Mouse (Mus musculus) neural tube, embryonic 14.5 days (tissue): ENCODE measurements around the gene Syk. TPM values are rescaled to one million over a fixed set of nuclear protein-coding genes. Genes with fewer than 3 reads are reported as not detected.

Experiments used
- ATAC-seq: fragments of 200-750 bp; cut with Nextera tagmentation; 2 replicates; pipeline ENCODE4 v1.8.0; 2017; ENCODE audit warnings: low read depth, mild to moderate bottlenecking, moderate TSS enrichment, moderate library complexity
- H3K27ac ChIP-seq: fragments of 300-500 bp; sonication (generic); 2 replicates; pipeline ENCODE4 v1.5.1; 2014; ENCODE audit warnings: low read depth, mild to moderate bottlenecking, control low read depth, low read length, moderate library complexity, mixed read lengths
- H3K27me3 ChIP-seq: fragments of 300-500 bp; sonication (generic); 2 replicates; pipeline ENCODE4 v1.6.1; 2014; ENCODE audit warnings: low read length; ENCODE audit not compliant: control insufficient read depth, insufficient read depth
- H3K36me3 ChIP-seq: fragments of 300-500 bp; sonication (generic); 2 replicates; pipeline ENCODE4 v1.6.1; 2014; ENCODE audit warnings: low read length, mixed read lengths; ENCODE audit not compliant: control insufficient read depth, insufficient read depth
- H3K4me1 ChIP-seq: fragments of 300-500 bp; sonication (generic); 2 replicates; pipeline ENCODE4 v1.6.1; 2014; ENCODE audit warnings: low read length; ENCODE audit not compliant: control insufficient read depth, insufficient read depth
- H3K4me2 ChIP-seq: fragments of 300-500 bp; sonication (generic); 2 replicates; pipeline ENCODE4 v1.6.1; 2014; ENCODE audit warnings: mild to moderate bottlenecking, low read depth, low read length, control low read depth
- H3K4me3 ChIP-seq: fragments of 300-500 bp; sonication (generic); 2 replicates; pipeline ENCODE4 v1.5.1; 2014; ENCODE audit warnings: low read depth, low read length, control low read depth, mixed read lengths
- H3K9ac ChIP-seq: fragments of 300-500 bp; sonication (generic); replicated peaks from 2 replicates; pipeline ENCODE4 v1.6.1; 2014; ENCODE audit warnings: low read depth, mild to moderate bottlenecking, control low read depth, low read length, mixed read lengths
- H3K9me3 ChIP-seq: fragments of 300-500 bp; sonication (generic); 2 replicates; pipeline ENCODE4 v1.6.1; 2016; ENCODE audit warnings: low read length; ENCODE audit not compliant: control insufficient read depth
- WGBS: fragments of 180-500 bp; shearing (Covaris S2); extraction: QIAGEN DNeasy Blood & Tissue Kit; methylation state at CpG from one replicate; pipeline ENCODE4 v1.1.7; 2014; 5-methylcytosine and 5-hydroxymethylcytosine counted together
- polyA plus RNA-seq: library from polyadenylated mRNA; unstranded; fragments of >200 nt; fragmentation: Nextera tagmentation; extraction: Ambion mirVana; gene quantifications from 2 replicates; pipeline ENCODE4 v1.2.1, GENCODE M21; 2014

Syk gene
- polyA plus RNA-seq, 1 experiment from 2014 or later: 1.2 TPM

- Histone ChIP-seq H3K4me2 (no peak overlapping the region), H3K27ac (no peak overlapping the region), H3K4me3 (no peak overlapping the region), H3K9me3 (no peaks in the 10 kb centered on the region), H3K27me3 (no peaks in the 10 kb centered on the region), H3K4me1 (no peaks in the 10 kb centered on the region), H3K36me3 (no peaks in the 10 kb centered on the region), H3K9ac (no peak overlapping the region)
- 87% methylated on average over 6 of the region's 6 CpGs for WGBS
- no peak for ATAC-seq
Observed at GRCm38 (mm10) chr13:52575483-52575882, 7.5 kb upstream of the Syk start.

- no peak overlapping the region for H3K27ac ChIP-seq
- H3K4me3 ChIP-seq: no peak overlapping the region
- H3K9ac ChIP-seq: no peak overlapping the region
- WGBS: 79% methylated on average over 7 of the region's 7 CpGs
- no peak overlapping the region for H3K4me2 ChIP-seq
- no peaks in the 10 kb centered on the region for H3K4me1 ChIP-seq
- H3K36me3 ChIP-seq: no peaks in the 10 kb centered on the region
- H3K9me3 ChIP-seq: no peaks in the 10 kb centered on the region
- ATAC-seq: no peak
- no peaks in the 10 kb centered on the region for H3K27me3 ChIP-seq
Observed at GRCm38 (mm10) chr13:52576021-52576614, 6.9 kb upstream of the Syk start.

- Histone ChIP-seq H3K4me2 (no peak overlapping the region), H3K27me3 (no peaks in the 10 kb centered on the region), H3K9ac (no peak overlapping the region), H3K36me3 (no peaks in the 10 kb centered on the region), H3K27ac (no peak overlapping the region), H3K9me3 (no peaks in the 10 kb centered on the region), H3K4me3 (no peak overlapping the region), H3K4me1 (no peaks in the 10 kb centered on the region)
- WGBS: 57% methylated on average over 10 of the region's 10 CpGs
- no peak for ATAC-seq
Observed at GRCm38 (mm10) chr13:52576841-52577240, 6.1 kb upstream of the Syk start.

DNA sequence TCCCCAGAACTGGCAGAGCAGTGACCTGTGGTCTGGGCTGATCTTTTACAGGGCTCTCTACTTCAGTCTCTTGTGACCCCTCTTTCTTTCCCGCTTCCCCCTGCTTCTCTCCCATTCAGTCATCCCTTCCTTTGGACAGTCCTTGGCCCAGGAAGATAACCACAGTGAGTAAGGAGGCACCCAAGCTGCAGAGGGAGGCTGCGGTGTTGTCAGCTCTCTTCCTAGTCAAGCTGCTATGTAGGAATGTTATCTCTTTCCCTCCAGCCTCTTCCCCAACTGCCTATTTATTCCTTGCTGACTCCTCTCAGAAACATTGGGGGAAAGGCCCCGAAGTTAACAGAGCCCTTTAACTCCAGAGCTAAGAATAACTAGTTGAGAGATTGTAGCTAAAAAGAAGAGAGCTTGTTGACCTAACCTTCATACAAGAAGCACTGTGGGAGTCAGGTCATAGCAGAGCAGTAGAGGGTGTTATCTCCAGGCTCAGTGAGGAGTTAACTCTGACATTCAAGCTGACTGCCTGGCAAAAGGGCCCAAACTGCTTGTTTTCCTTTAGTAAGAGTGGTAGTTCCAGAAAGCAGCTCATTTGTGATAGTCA is 5.5 kb upstream of the Syk start:
- ATAC-seq: no peak
- no peak overlapping the region for H3K9ac ChIP-seq
- WGBS: 81% methylated on average over 3 of the region's 3 CpGs

GRCm38 (mm10) chr13:52577939-52578338 is 5.0 kb upstream of the Syk start:
- no peak overlapping the region for H3K4me2 ChIP-seq
- no peaks in the 10 kb centered on the region for H3K36me3 ChIP-seq
- H3K9ac ChIP-seq: no peak overlapping the region
- H3K27ac ChIP-seq: no peak overlapping the region
- WGBS: 40% methylated on average over 4 of the region's 4 CpGs
- peaks cover 4% of the 10 kb centered on the region; the same call in 1 of the 2 replicates for H3K27me3 ChIP-seq
- no peaks in the 10 kb centered on the region for H3K9me3 ChIP-seq
- no peak for ATAC-seq
- H3K4me3 ChIP-seq: no peak overlapping the region
- no peaks in the 10 kb centered on the region for H3K4me1 ChIP-seq

More for the DNA sequence above, 5.5 kb upstream of the Syk start:
- no peaks in the 10 kb centered on the region for H3K4me1 ChIP-seq
- H3K36me3 ChIP-seq: no peaks in the 10 kb centered on the region
- no peaks in the 10 kb centered on the region for H3K9me3 ChIP-seq
- no peak overlapping the region for H3K4me3 ChIP-seq
- H3K27ac ChIP-seq: no peak overlapping the region
- H3K4me2 ChIP-seq: no peak overlapping the region
- 0 out of 2 replicates have a peak, but pooled peaks cover 1% of the 10 kb centered on the region for H3K27me3 ChIP-seq

DNA sequence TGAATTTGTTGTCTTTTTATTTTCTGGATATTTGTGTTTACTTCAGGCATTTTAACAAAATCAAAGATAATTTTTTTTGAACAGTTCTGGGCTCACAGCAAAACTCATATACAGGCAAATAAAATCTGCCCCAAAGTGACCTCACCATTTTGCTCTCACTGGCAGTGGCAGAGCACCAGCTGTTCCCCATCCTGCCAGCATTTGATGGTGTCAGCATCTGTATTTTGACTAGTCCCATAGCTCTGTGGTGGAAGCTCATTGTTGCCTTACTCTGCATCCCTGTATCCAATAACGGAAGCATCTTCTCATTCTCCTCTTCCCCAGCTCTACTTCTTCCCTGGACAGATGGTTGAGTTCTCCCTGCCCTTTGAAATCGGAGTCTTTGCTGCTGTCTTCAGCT is 4.2 kb upstream of the Syk start:
- H3K27ac ChIP-seq: no peak overlapping the region
- 82% methylated on average over 2 of the region's 2 CpGs for WGBS
- no peaks in the 10 kb centered on the region for H3K9me3 ChIP-seq
- H3K4me3 ChIP-seq: no peak overlapping the region
- H3K4me2 ChIP-seq: no peak overlapping the region
- no peaks in the 10 kb centered on the region for H3K4me1 ChIP-seq
- H3K27me3 ChIP-seq: peaks cover 10% of the 10 kb centered on the region; the same call in 1 of the 2 replicates
- ATAC-seq: no peak
- H3K9ac ChIP-seq: no peak overlapping the region
- H3K36me3 ChIP-seq: no peaks in the 10 kb centered on the region

GRCm38 (mm10) chr13:52582506-52582877 is 481 bp upstream of the Syk start:
- H3K4me2 ChIP-seq: peak overlapping the region; percentile 97
- peak overlapping the region; percentile 51; the same call in 1 of the 2 replicates for H3K4me3 ChIP-seq
- H3K27me3 ChIP-seq: peaks cover 10% of the 10 kb centered on the region; the same call in 1 of the 2 replicates
- no peak overlapping the region for H3K27ac ChIP-seq
- H3K36me3 ChIP-seq: no peaks in the 10 kb centered on the region
- no peak overlapping the region for H3K9ac ChIP-seq
- no peaks in the 10 kb centered on the region for H3K9me3 ChIP-seq
- 23% methylated on average over 9 of the region's 9 CpGs for whole genome bisulfite sequencing
- ATAC-seq: no peak
- H3K4me1 ChIP-seq: no peaks in the 10 kb centered on the region

- Histone ChIP-seq H3K4me2 (peak overlapping the region; percentile 97; the same call in 1 of the 2 replicates), H3K4me3 (peak overlapping the region; percentile 51; the same call in 1 of the 2 replicates), H3K9ac (no peak overlapping the region), H3K9me3 (no peaks in the 10 kb centered on the region), H3K27ac (no peak overlapping the region), H3K27me3 (peaks cover 10% of the 10 kb centered on the region; the same call in 1 of the 2 replicates), H3K36me3 (no peaks in the 10 kb centered on the region), H3K4me1 (no peaks in the 10 kb centered on the region)
- no peak for ATAC-seq
- 25% methylated on average over 13 of the region's 13 CpGs for WGBS
Observed at GRCm38 (mm10) chr13:52583943-52584562, 1.1 kb downstream of the Syk start.
